Comparison of ENCODE assay signal across 8 mouse cellular contexts in genomic region chr5:137596601-137597261, GRCm38 (mm10). TPM values are rescaled to one million over a fixed set of nuclear protein-coding genes. Genes with fewer than 3 reads are reported as not detected.
DNase-seq lines count a peak whose midpoint lies in the region; ATAC-seq and TF ChIP-seq lines count a peak whose summit lies in the region.

No protein-coding gene starts in this region.

- no peak for TF ChIP-seq CTCF in heart, adult 2 months (IDR thresholded peaks at IDR 0.05)
- TF ChIP-seq CTCF in G1E (IDR thresholded peaks at IDR 0.05; ENCODE audit: low read depth, low read length), result no peak
- TF ChIP-seq CTCF in hindbrain, postnatal 0 days (IDR thresholded peaks at IDR 0.05; ENCODE audit: low read depth), result no peak

- H3K27me3 ChIP-seq in heart, adult 2 months (ENCODE audit: control insufficient read depth, insufficient read depth, low read length), result no peaks in the 10 kb centered on the region
- H3K27me3 ChIP-seq in G1E (ENCODE audit: insufficient read depth, low read length), result 0 out of 2 replicates have a peak, but pooled peaks cover 1% of the 10 kb centered on the region
- no peaks in the 10 kb centered on the region for H3K27me3 ChIP-seq in hindbrain, postnatal 0 days (ENCODE audit: insufficient read depth, low read length)
- no peaks in the 10 kb centered on the region for H3K27me3 ChIP-seq in megakaryocyte, embryonic 14.5 days (replicated peaks)

- no peaks in the 10 kb centered on the region for H3K36me3 ChIP-seq in heart, adult 2 months (ENCODE audit: control insufficient read depth, insufficient read depth, low read length)
- peaks cover 32% of the 10 kb centered on the region for H3K36me3 ChIP-seq in G1E (replicated peaks)
- H3K36me3 ChIP-seq in hindbrain, postnatal 0 days (ENCODE audit: insufficient read depth, low read length), result no peaks in the 10 kb centered on the region; the same call in 1 of the 2 replicates
- H3K36me3 ChIP-seq in megakaryocyte, embryonic 14.5 days (replicated peaks; ENCODE audit: low read length), result peaks cover 16% of the 10 kb centered on the region

- intact Hi-C loops in heart, adult 2 months (cut with DNase I), result no loop called here
- intact Hi-C loops in heart, postnatal 36 days (cut with DNase I), result no loop called here

- H3K4me2 ChIP-seq in hindbrain, postnatal 0 days (ENCODE audit: low read depth, low read length), result 0 out of 2 replicates have a peak overlapping the region, but pooled peaks have one; percentile 10

- TF ChIP-seq POLR2A in heart, adult 2 months (IDR thresholded peaks at IDR 0.05; ENCODE audit: insufficient read depth, low read depth, low read length), result peak; percentile 65; the same call in 1 of the 2 replicates

- ATAC-seq in G1E (ENCODE audit: extremely low read depth, insufficient number of reproducible peaks, low FRiP score, poor library complexity, severe bottlenecking), result no peak
- ATAC-seq in hindbrain, postnatal 0 days, result no peak
- ATAC-seq in monocyte, adult 5-6 weeks (replicated peaks; ENCODE audit: insufficient number of reproducible peaks, low FRiP score, low TSS enrichment, poor library complexity, severe bottlenecking), result no peak

- peaks cover 7% of the 10 kb centered on the region for H3K4me1 ChIP-seq in heart, adult 2 months (ENCODE audit: control insufficient read depth, insufficient read depth, low read length)
- peaks cover 38% of the 10 kb centered on the region for H3K4me1 ChIP-seq in G1E (ENCODE audit: insufficient read depth, low read depth, low read length)
- peaks cover 10% of the 10 kb centered on the region; the same call in 1 of the 2 replicates for H3K4me1 ChIP-seq in hindbrain, postnatal 0 days (ENCODE audit: insufficient read depth, low read length)
- H3K4me1 ChIP-seq in megakaryocyte, embryonic 14.5 days, result peaks cover 58% of the 10 kb centered on the region

- H3K9ac ChIP-seq in heart, adult 2 months (ENCODE audit: low read depth, low read length), result 0 out of 2 replicates have a peak overlapping the region, but pooled peaks have one; percentile 20
- no peak overlapping the region for H3K9ac ChIP-seq in hindbrain, postnatal 0 days (replicated peaks; ENCODE audit: low read length)

- H3K79me2 ChIP-seq in heart, adult 2 months (replicated peaks; ENCODE audit: control insufficient read depth, insufficient read depth, low read length), result no peaks in the 10 kb centered on the region

- no peaks in the 10 kb centered on the region for H3K9me3 ChIP-seq in G1E (replicated peaks)
- no peaks in the 10 kb centered on the region for H3K9me3 ChIP-seq in hindbrain, postnatal 0 days (ENCODE audit: low read length)
- no peaks in the 10 kb centered on the region for H3K9me3 ChIP-seq in megakaryocyte, embryonic 14.5 days

- H3K27ac ChIP-seq in heart, adult 2 months, result peak overlapping the region; percentile 33; the same call in 1 of the 2 replicates
- no peak overlapping the region for H3K27ac ChIP-seq in hindbrain, postnatal 0 days

- no peak for TF ChIP-seq EP300 in heart, adult 2 months (IDR thresholded peaks at IDR 0.05; ENCODE audit: insufficient read depth, low read depth, low read length)

- no peak overlapping the region for H3K4me3 ChIP-seq in heart, adult 2 months
- peak overlapping the region; percentile 58; the same call in 1 of the 2 replicates for H3K4me3 ChIP-seq in G1E (ENCODE audit: low read depth, low read length)
- H3K4me3 ChIP-seq in hindbrain, postnatal 0 days (ENCODE audit: low read length), result no peak overlapping the region
- peak overlapping the region; percentile 90 for H3K4me3 ChIP-seq in megakaryocyte, embryonic 14.5 days (replicated peaks)

- 52% methylated on average over 25 of the region's 30 CpGs for WGBS in heart, adult 2 months
- 35% methylated on average over 26 of the region's 30 CpGs for WGBS in hindbrain, postnatal 0 days

- peak; percentile 31 to 44 for DNase-seq in heart, adult 2 months
- no peak for DNase-seq in heart, postnatal 36 days
- DNase-seq in G1E (ENCODE audit: low spot score), result no peak
- no peak for DNase-seq in hindbrain, postnatal 0 days (ENCODE audit: low spot score)
- no peak for DNase-seq in cerebellum, postnatal 10 days
- no peak for DNase-seq in right cerebral cortex, adult 2 months (ENCODE audit: low spot score in 2 of 2)

RNA-seq across cellular contexts. Expression of gene Mospd3, which starts 4.1 kb away (rescaled TPM):
- total RNA-seq in heart, adult 2 months (2021), result 10 to 100 TPM; 10.7 to 16.3 TPM
- polyA plus RNA-seq in heart, adult 2 months (2012; rRNA removed), result 20.7 and 32.3 TPM in 2 replicates
- total RNA-seq in heart, postnatal 36 days (2021), result 10 to 100 TPM; 16.5 to 16.8 TPM
- total RNA-seq in G1E (2014; fragmentation: Nextera tagmentation), result 58.9 and 61.2 TPM in 2 replicates
- total RNA-seq in G1E (2017), result 3.8 and 5.4 TPM in 2 replicates
- polyA plus RNA-seq in G1E (2012), result 316 and 504 TPM in 2 replicates
- 10.9 and 13.3 TPM in 2 replicates for total RNA-seq in hindbrain, postnatal 0 days (2014; rRNA removed)
- 57.3 and 66.7 TPM in 2 replicates for polyA plus RNA-seq in hindbrain, postnatal 0 days (2015; fragmentation: Nextera tagmentation; extraction: Ambion mirVana)
- 459 and 906 TPM in 2 replicates for polyA plus RNA-seq in megakaryocyte, embryonic 14.5 days (2012; ENCODE audit: insufficient read depth, low replicate concordance)
- total RNA-seq in monocyte, adult 5-6 weeks (2017), result 3.0 to 5.9 TPM (median 5.8 TPM) in 3 replicates

RNA-seq across cellular contexts. Expression of gene Pcolce, which starts 16.9 kb away (rescaled TPM):
- total RNA-seq in heart, adult 2 months (2021), result 10 to 100 TPM; 35.9 to 50.8 TPM
- polyA plus RNA-seq in heart, adult 2 months (2012; rRNA removed), result 87.0 and 109 TPM in 2 replicates
- total RNA-seq in heart, postnatal 36 days (2021), result 10 to 100 TPM; 58.1 to 65.1 TPM
- total RNA-seq in G1E (2014; fragmentation: Nextera tagmentation) (not detected in 2 replicates), G1E (2017) (0.16 and 0.23 TPM in 2 replicates)
- 0.08 and 0.17 TPM in 2 replicates for polyA plus RNA-seq in G1E (2012)
- 22.3 and 26.2 TPM in 2 replicates for total RNA-seq in hindbrain, postnatal 0 days (2014; rRNA removed)
- 21.5 and 22.0 TPM in 2 replicates for polyA plus RNA-seq in hindbrain, postnatal 0 days (2015; fragmentation: Nextera tagmentation; extraction: Ambion mirVana)
- polyA plus RNA-seq in megakaryocyte, embryonic 14.5 days (2012; ENCODE audit: insufficient read depth, low replicate concordance), result 0.09 and 0.87 TPM in 2 replicates
- total RNA-seq in monocyte, adult 5-6 weeks (2017), result not detected in 3 replicates

RNA-seq across cellular contexts. Expression of gene Tfr2, which starts 27.1 kb away (rescaled TPM):
- total RNA-seq in heart, adult 2 months (2021), result under 1 TPM in 1 of 2 experiments, not detected in 1; 0.09 TPM
- polyA plus RNA-seq in heart, adult 2 months (2012; rRNA removed), result 0.29 and 0.35 TPM in 2 replicates
- total RNA-seq in heart, postnatal 36 days (2021), result not detected
- total RNA-seq in G1E (2014; fragmentation: Nextera tagmentation) (193 and 194 TPM in 2 replicates), G1E (2017) (52.6 and 67.3 TPM in 2 replicates)
- 87.3 and 117 TPM in 2 replicates for polyA plus RNA-seq in G1E (2012)
- total RNA-seq in hindbrain, postnatal 0 days (2014; rRNA removed), result 11.1 and 24.2 TPM in 2 replicates
- 13.5 and 13.7 TPM in 2 replicates for polyA plus RNA-seq in hindbrain, postnatal 0 days (2015; fragmentation: Nextera tagmentation; extraction: Ambion mirVana)
- 1.7 and 5.8 TPM in 2 replicates for polyA plus RNA-seq in megakaryocyte, embryonic 14.5 days (2012; ENCODE audit: insufficient read depth, low replicate concordance)
- 0.29 to 0.53 TPM (median 0.38 TPM) in 3 replicates for total RNA-seq in monocyte, adult 5-6 weeks (2017)

RNA-seq across cellular contexts. Expression of gene Fbxo24, which starts 32.1 kb away (rescaled TPM):
- under 1 TPM; 0.13 to 0.34 TPM for total RNA-seq in heart, adult 2 months (2021)
- 0.29 and 0.35 TPM in 2 replicates for polyA plus RNA-seq in heart, adult 2 months (2012; rRNA removed)
- under 1 TPM; 0.16 to 0.31 TPM for total RNA-seq in heart, postnatal 36 days (2021)
- total RNA-seq in G1E (2014; fragmentation: Nextera tagmentation), result not detected in 2 replicates
- total RNA-seq in G1E (2017), result 0.06 and 0.11 TPM in 2 replicates
- polyA plus RNA-seq in G1E (2012), result 0.05 and 0.06 TPM in 2 replicates
- total RNA-seq in hindbrain, postnatal 0 days (2014; rRNA removed), result 0.25 and 0.26 TPM in 2 replicates
- polyA plus RNA-seq in hindbrain, postnatal 0 days (2015; fragmentation: Nextera tagmentation; extraction: Ambion mirVana), result 0.18 TPM in 1 of 2 replicates, not detected in the other
- 0.15 TPM in 1 of 2 replicates, not detected in the other for polyA plus RNA-seq in megakaryocyte, embryonic 14.5 days (2012; ENCODE audit: insufficient read depth, low replicate concordance)
- total RNA-seq in monocyte, adult 5-6 weeks (2017), result not detected in 3 replicates

RNA-seq across cellular contexts. Expression of gene Lrch4, which starts 32.2 kb away (rescaled TPM):
- 10 to 100 TPM; 17.1 to 20.0 TPM for total RNA-seq in heart, adult 2 months (2021)
- polyA plus RNA-seq in heart, adult 2 months (2012; rRNA removed), result 24.8 and 29.1 TPM in 2 replicates
- 10 to 100 TPM; 18.4 to 20.5 TPM for total RNA-seq in heart, postnatal 36 days (2021)
- total RNA-seq in G1E (2014; fragmentation: Nextera tagmentation) (92.8 and 98.9 TPM in 2 replicates), G1E (2017) (20.6 and 23.3 TPM in 2 replicates)
- 192 and 269 TPM in 2 replicates for polyA plus RNA-seq in G1E (2012)
- total RNA-seq in hindbrain, postnatal 0 days (2014; rRNA removed), result 9.6 and 10.4 TPM in 2 replicates
- polyA plus RNA-seq in hindbrain, postnatal 0 days (2015; fragmentation: Nextera tagmentation; extraction: Ambion mirVana), result 12.3 and 14.6 TPM in 2 replicates
- 138 and 187 TPM in 2 replicates for polyA plus RNA-seq in megakaryocyte, embryonic 14.5 days (2012; ENCODE audit: insufficient read depth, low replicate concordance)
- 34.9 to 86.0 TPM (median 77.2 TPM) in 3 replicates for total RNA-seq in monocyte, adult 5-6 weeks (2017)

Comparison
In these comparisons a context has a peak if more than half of its experiments do, and no peak if none do; other contexts are left out.
1. DNase-seq: peak in heart, adult 2 months (2 of 2); none in heart, postnatal 36 days (0 of 2), G1E (single experiment), hindbrain, postnatal 0 days (single experiment), cerebellum, postnatal 10 days (0 of 2) and right cerebral cortex, adult 2 months (0 of 2).
2. H3K4me3 ChIP-seq: peak in G1E (single experiment) and megakaryocyte, embryonic 14.5 days (single experiment); none in heart, adult 2 months (single experiment) and hindbrain, postnatal 0 days (single experiment).
3. RNA of gene Pcolce, which starts 16.9 kb away (total RNA-seq): 58.1 to 65.1 TPM in heart, postnatal 36 days, 35.9 to 50.8 TPM in heart, adult 2 months and 22.3 to 26.2 TPM in hindbrain, postnatal 0 days; 0.16 to 0.23 TPM in G1E and not detected in monocyte, adult 5-6 weeks; every median in the first group is over 10 times any median in the second.